Mouse (Mus musculus) ES-E14 (cell line): Measurements from ENCODE around the gene Rapgef2. TPM values are rescaled to one million over a fixed set of nuclear protein-coding genes. Genes with fewer than 3 reads are reported as not detected.

ENCODE experiments used
- DNase-seq: peaks from one replicate; pipeline ENCODE4 v3.0.0-alpha.2; 2013; ENCODE audit warnings: low read depth, low spot score
- H3K27ac ChIP-seq: 2 replicates; pipeline ENCODE4 v1.5.1; 2012; ENCODE audit warnings: low read depth, mild to moderate bottlenecking, low read length, moderate library complexity, mixed read lengths; ENCODE audit not compliant: poor library complexity, insufficient read depth, severe bottlenecking
- H3K36me3 ChIP-seq: 2 replicates; pipeline ENCODE4 v1.6.1; 2012; ENCODE audit warnings: mild to moderate bottlenecking, low read length, moderate library complexity, mixed read lengths; ENCODE audit not compliant: control insufficient read depth, poor library complexity, insufficient read depth, severe bottlenecking
- H3K4me1 ChIP-seq, 2 experiments: fragments of 150-350 bp in 1 of 2; sonication (generic) in 1 of 2; 2 replicates each; pipeline ENCODE4 v1.6.1; 2012; ENCODE audit warnings: low read length in 2 of 2, mild to moderate bottlenecking in 1 of 2, mixed read lengths in 1 of 2; ENCODE audit not compliant: control insufficient read depth in 2 of 2, insufficient read depth in 2 of 2, poor library complexity in 1 of 2
- H3K4me3 ChIP-seq, 2 experiments: fragments of 150-350 bp in 1 of 2; sonication (generic) in 1 of 2; 2 replicates each; pipeline ENCODE4 v1.5.1; 2012; ENCODE audit warnings: low read length in 2 of 2, low read depth in 1 of 2, mild to moderate bottlenecking in 1 of 2, mixed read lengths in 1 of 2; ENCODE audit not compliant: insufficient read depth in 1 of 2, poor library complexity in 1 of 2, severe bottlenecking in 1 of 2
- H3K9ac ChIP-seq: 2 replicates; pipeline ENCODE4 v1.6.1; 2012; ENCODE audit warnings: low read depth, mild to moderate bottlenecking, low read length, mixed read lengths; ENCODE audit not compliant: poor library complexity, insufficient read depth, severe bottlenecking
- H3K9me3 ChIP-seq: fragments of 150-350 bp; sonication (generic); 2 replicates; pipeline ENCODE4 v1.6.1; 2012; ENCODE audit warnings: low read depth, mild to moderate bottlenecking, low read length; ENCODE audit not compliant: control insufficient read depth, insufficient read depth
- CHD2 ChIP-seq: IDR thresholded peaks from 2 replicates; pipeline ENCODE4 v1.6.1; 2014; ENCODE audit warnings: mild to moderate bottlenecking, low read depth, low read length, inconsistent platforms
- HCFC1 ChIP-seq: IDR thresholded peaks from 2 replicates; pipeline ENCODE4 v1.6.1; 2012; ENCODE audit warnings: low read length, inconsistent platforms, borderline replicate concordance; ENCODE audit not compliant: insufficient read depth
- MAFK ChIP-seq: IDR thresholded peaks from 2 replicates; pipeline ENCODE4 v1.6.1; 2014; ENCODE audit warnings: mild to moderate bottlenecking, low read depth, low read length, inconsistent platforms; ENCODE audit not compliant: insufficient read depth
- ZC3H11A ChIP-seq: IDR thresholded peaks from 2 replicates; pipeline ENCODE4 v1.6.1; 2012; ENCODE audit warnings: low read depth, mild to moderate bottlenecking, inconsistent platforms, low read length, borderline replicate concordance
- ZNF384 ChIP-seq: IDR thresholded peaks from 2 replicates; pipeline ENCODE4 v1.6.1; 2012; ENCODE audit warnings: low read depth, low read length, inconsistent platforms
- in situ Hi-C, 2 experiments: fragments of 600-800 bp; cut with MboI; formaldehyde crosslinking; loops; one replicate each; pipeline ENCODE4 v1.15.1; 2025; ENCODE audit warnings: low sequenced_read_pairs in 2 of 2, inconsistent platforms in 1 of 2; ENCODE audit not compliant: unreplicated experiment in 2 of 2
- total RNA-seq: library from RNA; depleted of rRNA; stranded (reverse); fragments of 300-350 nt; gene quantifications from 2 replicates; pipeline ENCODE4 v1.2.3, GENCODE M21; 2012

Gene Rapgef2
- total RNA-seq, 1 experiment = 12.0 TPM

DNA sequence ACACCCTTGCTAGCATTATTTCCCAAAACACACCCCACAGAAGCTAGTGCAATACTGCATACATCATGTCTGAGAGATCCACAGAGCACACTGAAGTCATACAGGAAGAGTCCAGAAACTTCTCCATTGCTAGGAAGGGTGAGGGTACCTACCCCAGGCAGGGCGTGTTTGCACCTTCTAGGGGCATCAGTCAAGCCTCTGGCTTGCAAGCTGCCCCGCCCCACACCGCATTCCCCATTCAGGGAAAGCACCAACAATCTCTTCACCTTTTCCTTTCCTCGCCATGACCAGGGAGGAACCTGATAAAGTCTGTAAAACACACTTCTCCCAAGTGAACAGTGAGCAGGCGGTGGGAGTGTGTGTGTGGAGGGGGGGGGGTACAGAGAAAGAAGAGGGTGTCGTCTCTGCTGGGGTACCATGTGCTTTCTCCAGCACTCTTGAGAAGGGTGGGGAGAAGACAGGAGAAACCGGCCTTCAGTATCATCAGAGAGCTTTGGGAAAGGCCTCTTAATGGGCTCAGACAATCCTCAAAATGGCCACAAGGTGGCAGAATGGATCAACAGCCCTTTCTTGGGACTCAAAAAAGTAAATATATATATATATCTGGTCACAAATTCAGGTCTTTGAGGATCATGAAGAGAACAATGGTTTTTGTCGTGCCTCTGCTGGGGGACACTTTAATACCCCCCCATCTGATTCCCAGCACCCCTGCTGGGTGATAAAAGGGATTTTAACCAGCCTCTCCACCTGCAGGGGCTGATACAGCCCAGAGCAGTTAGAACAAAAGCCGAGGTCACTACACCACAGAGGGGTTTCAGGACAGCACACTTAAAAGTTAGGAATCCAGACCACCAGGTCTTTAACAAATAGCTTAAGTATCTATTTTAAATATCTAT, 64.8 kb downstream of the Rapgef2 start:
- Histone ChIP-seq H3K9me3 (no peaks in the 10 kb centered on the region), H3K4me1 (peaks cover 6 to 13% of the 10 kb centered on the region in 2 experiments), H3K36me3 (no peaks in the 10 kb centered on the region; the same call in 1 of the 2 replicates), H3K9ac (no peak overlapping the region), H3K27ac (no peak overlapping the region), H3K4me3 (no peak overlapping the region)
- in situ Hi-C loops = loop anchor here (25.0 kb wide), 2 partner anchors 216 to 366 kb away; partner anchors contain the start of gene Ppid (in 2 of the 2)
- TF ChIP-seq ZC3H11A = peak; percentile 65
- no peak for TF ChIP-seq CHD2
- peak; percentile 51 for DNase-seq

DNA sequence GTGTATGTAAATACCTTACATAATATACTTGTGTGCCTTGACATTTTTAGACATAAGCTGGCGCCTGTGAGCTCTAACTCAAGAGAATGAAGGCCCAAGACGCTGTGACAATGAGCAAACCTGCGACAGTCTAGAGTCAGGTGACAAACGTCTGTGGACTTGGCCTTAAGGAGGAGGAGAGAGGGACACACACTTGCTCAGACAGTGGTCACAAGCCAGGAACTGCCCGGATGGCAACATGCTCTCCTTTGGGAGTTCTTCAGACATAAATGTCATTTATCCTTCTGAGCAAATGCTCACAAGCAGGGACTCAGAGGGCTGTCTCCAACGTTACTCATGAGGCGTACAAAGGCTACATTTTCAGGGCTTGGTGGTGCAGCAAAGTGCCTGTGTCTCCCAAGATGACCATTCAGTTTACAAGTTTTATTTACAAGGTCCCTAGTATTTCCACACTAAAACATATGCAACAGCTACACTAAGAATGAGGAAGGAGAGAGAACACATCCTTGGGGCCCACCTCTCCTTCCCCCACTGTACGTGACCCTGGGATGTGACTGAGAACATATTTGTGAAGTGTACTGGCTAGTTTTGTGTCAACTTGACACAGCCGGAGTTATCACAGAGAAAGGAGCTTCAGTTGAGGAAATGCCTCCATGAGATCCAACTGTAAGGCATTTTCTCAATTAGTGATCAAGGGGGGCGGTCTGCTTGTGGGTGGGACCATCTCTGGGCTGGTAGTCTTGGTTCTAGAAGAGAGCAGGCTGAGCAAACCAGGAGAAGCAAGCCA, 67.0 kb downstream of the Rapgef2 start:
- H3K4me1 ChIP-seq = peaks cover 6 to 13% of the 10 kb centered on the region in 2 experiments
- no peak for TF ChIP-seq CHD2
- no peak for TF ChIP-seq ZC3H11A
- TF ChIP-seq ZNF384 = no peak
- no peak for TF ChIP-seq MAFK
- no peak for TF ChIP-seq HCFC1

DNA sequence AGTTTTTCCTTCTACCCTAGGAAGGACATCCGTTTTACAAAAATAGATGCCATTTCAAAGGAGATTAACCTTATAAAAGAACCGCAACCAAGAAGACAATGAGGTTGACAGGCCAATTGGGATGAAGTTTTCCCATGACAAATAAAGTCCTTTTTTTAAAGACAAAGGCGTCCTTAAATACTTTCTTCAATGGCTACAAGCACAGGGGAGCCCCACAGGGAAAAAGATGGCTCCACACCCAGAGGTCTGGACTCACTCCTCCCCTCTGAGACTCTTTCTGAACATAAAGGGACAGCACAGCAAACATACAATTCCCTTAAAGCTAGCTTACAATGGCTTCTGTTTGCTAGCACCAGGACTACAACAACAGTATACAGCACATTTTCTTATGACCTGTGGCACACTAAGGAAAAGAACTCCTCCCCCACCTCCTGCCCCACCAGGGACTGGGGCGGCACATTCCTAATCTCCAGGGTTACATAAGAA, 67.7 kb downstream of the Rapgef2 start:
- H3K4me3 ChIP-seq = no peak overlapping the region
- in situ Hi-C loops = loop anchor here (25.0 kb wide), 2 partner anchors 219 to 369 kb away; partner anchors contain the start of gene Ppid (in 2 of the 2)
- H3K9me3 ChIP-seq = no peaks in the 10 kb centered on the region
- TF ChIP-seq ZNF384 (no peak), MAFK (no peak), HCFC1 (no peak), CHD2 (no peak), ZC3H11A (no peak)
- no peak overlapping the region for H3K9ac ChIP-seq
- peak; percentile 54 for DNase-seq
- no peak overlapping the region; the same call in 1 of the 2 replicates for H3K27ac ChIP-seq
- H3K36me3 ChIP-seq = no peaks in the 10 kb centered on the region; the same call in 1 of the 2 replicates
- peaks cover 6 to 13% of the 10 kb centered on the region in 2 experiments for H3K4me1 ChIP-seq

More for the DNA sequence above, 67.0 kb downstream of the Rapgef2 start:
- DNase-seq = no peak
- no peaks in the 10 kb centered on the region; the same call in 1 of the 2 replicates for H3K36me3 ChIP-seq
- no peak overlapping the region for H3K9ac ChIP-seq
- H3K9me3 ChIP-seq = no peaks in the 10 kb centered on the region
- H3K4me3 ChIP-seq = no peak overlapping the region
- in situ Hi-C loops = loop anchor here (25.0 kb wide), 2 partner anchors 218 to 368 kb away; partner anchors contain the start of gene Ppid (in 2 of the 2)
- no peak overlapping the region for H3K27ac ChIP-seq

DNA sequence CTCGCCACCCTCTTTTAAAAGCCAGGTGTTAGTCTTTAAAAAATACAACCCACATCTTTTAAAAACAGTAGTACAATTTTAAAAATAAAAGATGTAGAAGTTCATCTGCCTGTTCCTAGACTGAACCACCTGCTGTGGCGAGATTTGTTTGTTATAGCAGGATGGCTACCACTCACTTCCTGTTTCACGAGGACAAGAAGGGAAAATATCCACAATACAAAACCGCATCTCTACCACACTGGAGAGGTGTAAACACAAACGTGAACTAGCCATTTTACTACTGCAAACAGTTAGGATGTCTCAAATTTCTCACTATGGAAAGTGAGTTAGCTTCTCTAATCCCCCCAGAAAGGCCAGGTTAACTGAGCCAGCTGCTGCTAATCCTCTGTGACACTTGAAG, 76.1 kb downstream of the Rapgef2 start:
- no peak for DNase-seq
- no peak overlapping the region for H3K9ac ChIP-seq
- TF ChIP-seq ZNF384 = no peak
- TF ChIP-seq HCFC1 = no peak
- no peak overlapping the region for H3K4me3 ChIP-seq
- H3K36me3 ChIP-seq = no peaks in the 10 kb centered on the region
- in situ Hi-C loops = loop anchor here (25.0 kb wide), 2 partner anchors 227 to 377 kb away; partner anchors contain the start of gene Ppid (in 2 of the 2)
- H3K4me1 ChIP-seq = peaks cover 0 to 2% of the 10 kb centered on the region in 2 experiments; a peak in 1 of 4 replicates
- no peak overlapping the region for H3K27ac ChIP-seq
- no peaks in the 10 kb centered on the region; the same call in 1 of the 2 replicates for H3K9me3 ChIP-seq
